Mouse (Mus musculus) CH12.LX (cell line): ENCODE results near the gene Zhx3.

Experiments
- CTCF ChIP-seq, 2 experiments: IDR thresholded peaks in 1 of 2; conservative IDR thresholded peaks in 1 of 2; 2 replicates each; pipeline ENCODE4 v1.5.1; 2011 to 2012; ENCODE audit warnings: low read depth in 2 of 2, low read length in 2 of 2, improper control_type of control experiment in 1 of 2, inconsistent platforms in 1 of 2, mild to moderate bottlenecking in 1 of 2, moderate library complexity in 1 of 2
- E2F4 ChIP-seq: IDR thresholded peaks from 2 replicates; pipeline ENCODE4 v1.6.1; 2011; ENCODE audit warnings: low read depth, low read length, improper control_type of control experiment; ENCODE audit not compliant: insufficient replicate concordance
- ELF1 ChIP-seq: IDR thresholded peaks from 2 replicates; pipeline ENCODE4 v1.6.1; 2014; ENCODE audit warnings: low read depth, mild to moderate bottlenecking, inconsistent platforms, low read length, improper control_type of control experiment
- GABPA ChIP-seq: IDR thresholded peaks from 2 replicates; pipeline ENCODE4 v1.6.1; 2012; ENCODE audit warnings: low read depth, low read length, improper control_type of control experiment, inconsistent platforms; ENCODE audit not compliant: insufficient replicate concordance
- MEF2A ChIP-seq: IDR thresholded peaks from 2 replicates; pipeline ENCODE4 v1.6.1; 2014; ENCODE audit warnings: low read depth, mild to moderate bottlenecking, inconsistent platforms, low read length, improper control_type of control experiment, borderline replicate concordance
- MYC ChIP-seq: IDR thresholded peaks from 2 replicates; pipeline ENCODE4 v1.6.1; 2011; ENCODE audit warnings: low read depth, mild to moderate bottlenecking, improper control_type of control experiment, low read length
- POLR2A ChIP-seq: IDR thresholded peaks from 2 replicates; pipeline ENCODE4 v1.6.1; 2011; ENCODE audit warnings: low read depth, mild to moderate bottlenecking, improper control_type of control experiment, low read length

DNA sequence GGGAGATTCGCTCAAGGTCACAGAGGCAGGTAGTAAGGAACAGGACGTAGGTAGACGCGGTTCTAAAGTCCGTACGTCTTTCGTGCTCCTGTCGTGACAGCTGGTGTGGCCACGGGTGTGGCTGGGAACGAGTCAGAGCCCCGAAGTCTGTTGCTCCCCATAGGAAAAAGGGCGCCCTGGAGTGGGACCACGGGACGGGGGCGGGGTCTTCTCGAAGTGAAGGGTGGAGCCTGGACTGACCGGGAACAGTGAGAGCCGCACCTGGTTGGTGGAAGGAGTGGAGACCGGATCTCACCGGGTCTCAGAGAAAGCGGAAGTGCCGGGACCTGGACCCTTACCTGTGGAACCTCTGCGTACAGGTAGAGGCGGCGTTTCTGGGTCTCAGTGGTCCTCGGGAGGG lies 15.1 kb upstream of the Zhx3 start:
- TF ChIP-seq CTCF (conservative IDR thresholded peaks at IDR 0.05 in 1 of 2, IDR thresholded peaks at IDR 0.05 in 1 of 2; ENCODE audit: low read depth in 2 of 2, low read length in 2 of 2), result no peak
- TF ChIP-seq MYC, result no peak
- TF ChIP-seq POLR2A, result no peak
- TF ChIP-seq MEF2A, result no peak
- TF ChIP-seq GABPA, result no peak
- TF ChIP-seq ELF1, result peak; percentile 64
- no peak for TF ChIP-seq E2F4
